In genomic region chr5:139388694-139389675, GRCm38 (mm10) we compare ENCODE assay signal across 9 mouse cellular contexts. TPM values are rescaled to one million over a fixed set of nuclear protein-coding genes. Genes with fewer than 3 reads are reported as not detected.
A peak's percentile ranks its signal among the peaks of the same experiment; 100 is the strongest.
DNase-seq lines count a peak whose midpoint lies in the region; ATAC-seq and TF ChIP-seq lines count a peak whose summit lies in the region.
"Had no signal": no experiment of that assay in that cellular context is flagged by ENCODE, and none has a peak within 500 bp of the region (broad histone marks: within the 10 kb centered on the region; RNA-seq: fewer than 3 reads in every experiment).

No protein-coding gene starts in this region.

- no peaks in the 10 kb centered on the region for H3K27me3 ChIP-seq in heart, postnatal 0 days (ENCODE audit: control insufficient read depth, insufficient read depth, low read length)
- no peaks in the 10 kb centered on the region for H3K27me3 ChIP-seq in liver, embryonic 11.5 days (replicated peaks; ENCODE audit: control insufficient read depth, insufficient read depth, low read length)
- H3K27me3 ChIP-seq in small intestine, adult 2 months (ENCODE audit: control insufficient read depth, insufficient read depth, low read length) = no peaks in the 10 kb centered on the region

- DNase-seq in kidney, postnatal 14 days = peak; percentile 8
- no peak for DNase-seq in kidney, postnatal 4 days
- DNase-seq in heart, postnatal 0 days (ENCODE audit: low spot score) = no peak
- no peak for DNase-seq in liver, embryonic 11.5 days (ENCODE audit: low spot score)
- no peak for DNase-seq in urinary bladder, adult 18-20 months (ENCODE audit: low spot score in 2 of 2)
- DNase-seq in lung, postnatal 36 days = no peak

- WGBS in heart, postnatal 0 days = 67% methylated on average over 17 of the region's 17 CpGs
- WGBS in liver, embryonic 11.5 days = 58% methylated on average over 17 of the region's 17 CpGs
- WGBS in small intestine, adult 2 months = 80% methylated on average over 17 of the region's 17 CpGs

- H3K9ac ChIP-seq in heart, postnatal 0 days (replicated peaks; ENCODE audit: low read depth, low read length) = peak overlapping the region; percentile 12; the same call in 1 of the 2 replicates
- peak overlapping the region; percentile 73 for H3K9ac ChIP-seq in liver, embryonic 11.5 days (ENCODE audit: low read depth, low read length)

- TF ChIP-seq POLR2A in small intestine, adult 2 months (IDR thresholded peaks at IDR 0.05; ENCODE audit: low read depth, low read length) = no peak

- no peak overlapping the region for H3K4me3 ChIP-seq in heart, postnatal 0 days (ENCODE audit: low read depth, low read length)
- peak overlapping the region; percentile 40 for H3K4me3 ChIP-seq in liver, embryonic 11.5 days (ENCODE audit: low read depth, low read length)
- H3K4me3 ChIP-seq in small intestine, adult 2 months (ENCODE audit: low read depth, low read length) = no peak overlapping the region

- H3K4me1 ChIP-seq in heart, postnatal 0 days (ENCODE audit: control insufficient read depth, insufficient read depth) = peaks cover 65% of the 10 kb centered on the region
- H3K4me1 ChIP-seq in liver, embryonic 11.5 days (replicated peaks; ENCODE audit: control insufficient read depth, insufficient read depth, low read length) = peaks cover 77% of the 10 kb centered on the region
- H3K4me1 ChIP-seq in small intestine, adult 2 months (ENCODE audit: control insufficient read depth, insufficient read depth, insufficient read length, low read length) = peaks cover 12% of the 10 kb centered on the region

- H3K4me2 ChIP-seq in heart, postnatal 0 days (ENCODE audit: low read depth, low read length) = no peak overlapping the region
- H3K4me2 ChIP-seq in liver, embryonic 11.5 days = peak overlapping the region; percentile 67

- TF ChIP-seq CTCF in heart, postnatal 0 days (IDR thresholded peaks at IDR 0.05; ENCODE audit: low read depth) = no peak
- no peak for TF ChIP-seq CTCF in small intestine, adult 2 months (IDR thresholded peaks at IDR 0.05; ENCODE audit: extremely low read depth, insufficient read length, insufficient replicate concordance, low read depth, low read length)

- no peak for TF ChIP-seq EP300 in heart, postnatal 0 days (IDR thresholded peaks at IDR 0.05; ENCODE audit: low read depth)

- H3K36me3 ChIP-seq in heart, postnatal 0 days (replicated peaks; ENCODE audit: control insufficient read depth, insufficient read depth, low read length) = peaks cover 19% of the 10 kb centered on the region
- H3K36me3 ChIP-seq in liver, embryonic 11.5 days (ENCODE audit: control insufficient read depth, insufficient read depth, low read length) = peaks cover 16% of the 10 kb centered on the region
- no peaks in the 10 kb centered on the region; the same call in 1 of the 2 replicates for H3K36me3 ChIP-seq in small intestine, adult 2 months (ENCODE audit: control insufficient read depth, insufficient read depth, low read length)

- peak overlapping the region; percentile 85 for H3K27ac ChIP-seq in heart, postnatal 0 days (ENCODE audit: low read depth)
- peak overlapping the region; percentile 100 for H3K27ac ChIP-seq in liver, embryonic 11.5 days (ENCODE audit: low read depth, low read length)
- H3K27ac ChIP-seq in small intestine, adult 2 months (ENCODE audit: insufficient read depth, low read depth, low read length) = peak overlapping the region; percentile 46

- peak; percentile 34 for ATAC-seq in common myeloid progenitor, adult 5-6 weeks (replicated peaks; ENCODE audit: low read depth, poor library complexity, severe bottlenecking)
- no peak for ATAC-seq in heart, postnatal 0 days (ENCODE audit: insufficient read depth, low read depth)
- ATAC-seq in liver, embryonic 11.5 days (replicated peaks; ENCODE audit: low FRiP score) = peak; percentile 80

- H3K9me3 ChIP-seq in heart, postnatal 0 days (replicated peaks; ENCODE audit: control insufficient read depth, low read length) = no peaks in the 10 kb centered on the region
- H3K9me3 ChIP-seq in liver, embryonic 11.5 days (ENCODE audit: control insufficient read depth, low read length) = no peaks in the 10 kb centered on the region

RNA-seq across cellular contexts. Expression of gene Gpr146, which starts 11.5 kb away (rescaled TPM):
- total RNA-seq in common myeloid progenitor, adult 5-6 weeks (2017) = 4.9 and 5.4 TPM in 2 replicates
- 38.2 and 39.1 TPM in 2 replicates for total RNA-seq in heart, postnatal 0 days (2014; rRNA removed; ENCODE audit: low replicate concordance)
- polyA plus RNA-seq in heart, postnatal 0 days (2015; fragmentation: Nextera tagmentation; extraction: Ambion mirVana) = 23.0 and 23.7 TPM in 2 replicates
- polyA plus RNA-seq in liver, embryonic 11.5 days (2014; fragmentation: Nextera tagmentation; extraction: Ambion mirVana) = 13.4 and 15.1 TPM in 2 replicates
- polyA plus RNA-seq in small intestine, adult 2 months (2012; rRNA removed) = 4.0 and 6.8 TPM in 2 replicates

RNA-seq across cellular contexts. Expression of gene C130050O18Rik, which starts 16.1 kb away (rescaled TPM):
- total RNA-seq in common myeloid progenitor, adult 5-6 weeks (2017) = 0.53 and 1.6 TPM in 2 replicates
- 1.7 and 1.8 TPM in 2 replicates for total RNA-seq in heart, postnatal 0 days (2014; rRNA removed; ENCODE audit: low replicate concordance)
- polyA plus RNA-seq in heart, postnatal 0 days (2015; fragmentation: Nextera tagmentation; extraction: Ambion mirVana) = 0.23 and 0.31 TPM in 2 replicates
- polyA plus RNA-seq in liver, embryonic 11.5 days (2014; fragmentation: Nextera tagmentation; extraction: Ambion mirVana) = 1.5 and 1.6 TPM in 2 replicates
- polyA plus RNA-seq in small intestine, adult 2 months (2012; rRNA removed) = 3.0 and 3.5 TPM in 2 replicates

RNA-seq across cellular contexts. Expression of gene Gper1, which starts 34.0 kb away (rescaled TPM):
- total RNA-seq in common myeloid progenitor, adult 5-6 weeks (2017) = not detected in 2 replicates
- 1.3 and 4.5 TPM in 2 replicates for total RNA-seq in heart, postnatal 0 days (2014; rRNA removed; ENCODE audit: low replicate concordance)
- 1.0 and 2.0 TPM in 2 replicates for polyA plus RNA-seq in heart, postnatal 0 days (2015; fragmentation: Nextera tagmentation; extraction: Ambion mirVana)
- 0.38 and 0.58 TPM in 2 replicates for polyA plus RNA-seq in liver, embryonic 11.5 days (2014; fragmentation: Nextera tagmentation; extraction: Ambion mirVana)
- 1.8 and 2.1 TPM in 2 replicates for polyA plus RNA-seq in small intestine, adult 2 months (2012; rRNA removed)

RNA-seq across cellular contexts. Expression of gene Cyp2w1, which starts 36.6 kb away (rescaled TPM):
- not detected in 2 replicates for total RNA-seq in common myeloid progenitor, adult 5-6 weeks (2017)
- total RNA-seq in heart, postnatal 0 days (2014; rRNA removed; ENCODE audit: low replicate concordance) = not detected in 2 replicates
- polyA plus RNA-seq in heart, postnatal 0 days (2015; fragmentation: Nextera tagmentation; extraction: Ambion mirVana) = not detected in 2 replicates
- polyA plus RNA-seq in liver, embryonic 11.5 days (2014; fragmentation: Nextera tagmentation; extraction: Ambion mirVana) = not detected in 2 replicates
- polyA plus RNA-seq in small intestine, adult 2 months (2012; rRNA removed) = 0.32 and 2.0 TPM in 2 replicates
- total RNA-seq: neutrophil, adult 5-6 weeks had no signal

RNA-seq across cellular contexts. Expression of gene Cox19, which starts 37.8 kb away (rescaled TPM):
- 10.9 and 17.8 TPM in 2 replicates for total RNA-seq in common myeloid progenitor, adult 5-6 weeks (2017)
- total RNA-seq in heart, postnatal 0 days (2014; rRNA removed; ENCODE audit: low replicate concordance) = 120 and 123 TPM in 2 replicates
- polyA plus RNA-seq in heart, postnatal 0 days (2015; fragmentation: Nextera tagmentation; extraction: Ambion mirVana) = 88.6 and 97.6 TPM in 2 replicates
- 98.1 and 103 TPM in 2 replicates for polyA plus RNA-seq in liver, embryonic 11.5 days (2014; fragmentation: Nextera tagmentation; extraction: Ambion mirVana)
- 58.8 and 104 TPM in 2 replicates for polyA plus RNA-seq in small intestine, adult 2 months (2012; rRNA removed)

Comparison
In these comparisons a context has a peak if more than half of its experiments do, and no peak if none do; other contexts are left out.
1. H3K27ac ChIP-seq: peak in every context shown above with its lines; median percentile 100 in liver, embryonic 11.5 days; 85 in heart, postnatal 0 days; 46 in small intestine, adult 2 months.